Mouse (Mus musculus) cerebellum, adult 2 months (tissue): ENCODE data around the gene 3110001I22Rik. TPM values are rescaled to one million over a fixed set of nuclear protein-coding genes. Genes with fewer than 3 reads are reported as not detected.
"Not testable (repeated sequence)": the region's sequence is repeated elsewhere in the genome, so short reads cannot be mapped to it uniquely, and the experiment has no call there.

Source experiments
- DNase-seq, 2 experiments: peaks; one replicate each; pipeline ENCODE4 v3.0.0; 2021
- H3K27ac ChIP-seq: fragments of 200-500 bp; 2 replicates; pipeline ENCODE4 v1.5.1; 2012; ENCODE audit warnings: low read length, control low read depth, inconsistent platforms; ENCODE audit not compliant: insufficient read depth
- H3K27me3 ChIP-seq: fragments of 200-500 bp; 2 replicates; pipeline ENCODE4 v1.6.1; 2012; ENCODE audit warnings: inconsistent platforms, mild to moderate bottlenecking, low read length, moderate library complexity; ENCODE audit not compliant: control insufficient read depth, insufficient read depth
- H3K4me1 ChIP-seq: fragments of 200-500 bp; 2 replicates; pipeline ENCODE4 v1.6.1; 2011; ENCODE audit warnings: low read length; ENCODE audit not compliant: control insufficient read depth, insufficient read depth
- H3K4me3 ChIP-seq: fragments of 200-500 bp; replicated peaks from 2 replicates; pipeline ENCODE3; 2011; ENCODE audit warnings: mild to moderate bottlenecking, low read depth, low read length, control low read depth; ENCODE audit not compliant: insufficient read depth
- CTCF ChIP-seq: fragments of 200-500 bp; IDR thresholded peaks from 2 replicates; pipeline ENCODE4 v1.5.1; 2011; ENCODE audit warnings: low read depth, mild to moderate bottlenecking, control low read depth, low read length, moderate library complexity, borderline replicate concordance; ENCODE audit not compliant: insufficient read depth
- POLR2A ChIP-seq: fragments of 200-500 bp; IDR thresholded peaks from 2 replicates; pipeline ENCODE4 v1.6.1; 2011; ENCODE audit warnings: low read length, control low read depth, borderline replicate concordance; ENCODE audit not compliant: insufficient read depth
- WGBS: fragments of 180-500 bp; shearing (Covaris S2); methylation state at CpG from one replicate; pipeline ENCODE4 v1.1.7; 2018; 5-methylcytosine and 5-hydroxymethylcytosine counted together
- polyA plus RNA-seq: library from polyadenylated mRNA; depleted of rRNA; stranded (reverse); fragments of >200 nt; gene quantifications from 2 replicates; pipeline ENCODE4 v1.2.3, GENCODE M21; 2012

Gene 3110001I22Rik
- polyA plus RNA-seq, 1 experiment = 2.6 TPM

DNA sequence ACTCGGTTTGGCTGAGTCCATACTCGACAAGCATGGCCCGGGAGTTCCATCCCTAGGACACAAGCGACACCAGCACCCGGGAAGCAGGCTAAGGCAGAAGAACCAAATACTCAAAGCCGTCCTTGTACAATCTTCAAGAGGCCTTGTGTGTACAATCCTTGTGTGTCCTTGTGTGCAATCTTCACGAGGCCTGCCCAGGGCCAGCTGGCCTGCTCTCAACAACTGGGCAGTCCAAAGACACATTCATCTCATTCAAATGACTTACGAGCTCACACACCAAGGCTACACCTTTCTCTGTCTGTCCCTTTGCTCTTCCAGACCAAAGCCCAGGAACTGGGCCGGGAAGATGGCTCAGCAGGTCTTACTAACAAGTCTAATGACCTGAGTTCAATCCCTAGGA is 11.0 kb upstream of the 3110001I22Rik start:
- TF ChIP-seq POLR2A (no peak), CTCF (no peak)
- 93% methylated on average over 9 of the region's 9 CpGs for WGBS
- Histone ChIP-seq H3K4me3 (no peak overlapping the region), H3K27ac (no peak overlapping the region), H3K27me3 (no peaks in the 10 kb centered on the region), H3K4me1 (no peaks in the 10 kb centered on the region)
- no peak for DNase-seq

DNA sequence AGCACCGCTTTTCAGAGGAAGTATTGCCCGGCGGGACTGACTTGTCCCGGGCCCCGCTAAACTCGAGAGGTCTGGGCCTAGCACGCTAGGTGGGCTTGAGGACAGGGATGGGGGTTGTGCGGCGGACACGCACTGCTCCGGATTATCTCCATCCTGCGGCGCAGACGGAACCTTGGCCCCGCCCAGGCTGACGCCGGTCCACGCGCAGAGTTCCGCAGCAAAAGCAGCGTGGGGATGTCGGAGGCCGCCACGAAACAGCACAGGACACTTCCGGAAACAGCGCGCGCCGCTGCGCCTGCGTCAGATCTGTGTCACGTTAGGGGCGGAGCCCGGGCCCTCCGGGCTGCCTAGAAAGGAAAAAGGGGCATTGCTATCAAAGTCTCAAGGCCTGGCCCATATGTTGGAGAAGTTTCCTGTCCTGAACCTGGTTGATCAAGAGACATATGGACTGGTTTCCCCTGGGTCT is 3.8 kb upstream of the 3110001I22Rik start, which contains the start of gene Parn:
TSS of gene Parn (minus strand) at position 293 of the 466 bp plus-strand sequence.
- under 1% methylated on average over 35 of the region's 35 CpGs for WGBS
- TF ChIP-seq CTCF = no peak
- TF ChIP-seq POLR2A = peak; percentile 79
- H3K27ac ChIP-seq = peak within 1 kb of the TSS; percentile 76
- peak within 1 kb of the TSS; percentile 74 for H3K4me3 ChIP-seq
- no peaks in the 10 kb centered on the region for H3K27me3 ChIP-seq
- no peaks in the 10 kb centered on the region for H3K4me1 ChIP-seq
- peak; percentile 95 to 96 for DNase-seq

DNA sequence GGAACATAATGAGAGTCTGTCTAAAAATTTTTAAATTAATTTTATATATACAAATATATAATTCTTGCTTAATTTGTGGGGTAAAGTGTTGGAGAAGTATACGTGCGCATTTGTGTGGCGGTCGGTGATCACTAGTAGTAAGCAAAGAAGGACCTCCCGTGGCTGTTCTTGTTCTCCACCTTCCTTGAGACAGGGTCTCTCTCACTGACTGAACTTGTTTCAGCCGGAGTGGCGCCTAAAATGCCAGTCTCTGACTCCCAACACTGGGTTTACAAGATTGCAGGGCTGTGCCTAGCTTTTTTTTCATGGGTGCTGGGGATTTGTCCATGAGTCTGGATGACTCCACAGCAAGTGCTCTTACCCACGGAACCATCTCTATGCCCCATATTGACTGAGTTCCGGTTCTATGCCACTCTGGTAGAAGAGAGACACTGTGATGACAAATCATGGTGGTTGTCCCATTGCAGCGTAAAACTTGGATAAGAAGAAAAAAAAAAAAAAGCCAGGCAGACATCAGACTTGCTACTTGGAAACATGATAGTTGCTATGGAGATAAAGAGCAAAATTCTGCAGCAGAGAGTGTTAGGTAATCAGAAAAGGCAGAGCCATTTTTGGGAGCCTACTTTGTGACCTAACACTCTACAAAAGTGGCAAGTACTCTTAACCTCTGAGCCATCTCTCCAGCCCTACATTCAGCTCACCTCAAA is 3.2 kb upstream of the 3110001I22Rik start:
- DNase-seq = peak in 1 of 2 experiments; percentile 23
- WGBS = 83% methylated on average over 10 of the region's 10 CpGs

DNA sequence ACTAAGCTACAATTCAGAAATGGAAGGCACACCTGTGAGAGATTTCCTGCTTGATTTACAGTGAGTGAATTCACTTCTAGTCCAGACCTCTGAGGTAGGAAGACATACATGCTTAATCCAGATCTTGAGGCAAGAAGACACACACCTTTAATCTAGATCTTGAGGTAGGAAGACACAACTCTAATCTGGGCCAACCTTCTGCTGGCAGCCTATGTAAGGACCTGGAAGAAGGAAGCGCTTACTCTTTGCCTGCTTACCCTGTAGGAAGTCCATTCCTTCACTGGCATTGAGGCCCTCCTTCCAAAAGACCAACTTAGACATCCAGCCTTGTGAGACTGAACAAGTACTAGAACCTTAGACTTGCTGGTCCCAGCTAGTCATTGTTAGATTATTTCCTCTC is 2.4 kb upstream of the 3110001I22Rik start:
- Histone ChIP-seq H3K27me3 (no peaks in the 10 kb centered on the region), H3K27ac (no peak overlapping the region)
- 90% methylated on average over 1 of the region's 1 CpGs for WGBS

More for the DNA sequence above, 3.2 kb upstream of the 3110001I22Rik start:
- Histone ChIP-seq H3K4me1 (no peaks in the 10 kb centered on the region), H3K4me3 (peak overlapping the region; percentile 74), H3K27ac (no peak overlapping the region), H3K27me3 (no peaks in the 10 kb centered on the region)
- TF ChIP-seq POLR2A (no peak), CTCF (no peak)

DNA sequence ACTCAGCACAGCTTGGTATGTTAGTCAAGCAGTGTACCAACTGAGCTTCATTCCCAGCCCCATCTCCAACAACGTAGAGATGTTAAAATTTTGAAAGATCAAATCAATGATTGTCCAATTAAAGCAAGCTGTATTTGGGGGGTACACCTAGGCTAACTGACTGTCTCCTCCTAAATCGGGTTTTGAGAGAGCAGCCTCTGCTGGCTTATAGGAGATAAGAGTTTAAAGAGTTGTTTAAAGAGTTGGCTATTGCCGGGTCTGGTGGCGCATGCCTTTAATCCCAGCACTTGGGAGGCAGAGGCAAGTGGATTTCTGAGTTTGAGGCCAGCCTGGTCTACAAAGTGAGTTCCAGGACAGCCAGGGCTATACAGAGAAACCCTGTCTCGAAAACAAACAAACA is 833 bp upstream of the 3110001I22Rik start:
- not testable (repeated sequence) for DNase-seq, H3K27ac ChIP-seq, H3K27me3 ChIP-seq, H3K4me3 ChIP-seq, H3K4me1 ChIP-seq
- 80% methylated on average over 5 of the region's 5 CpGs for WGBS

More for the DNA sequence above, 2.4 kb upstream of the 3110001I22Rik start:
- H3K4me1 ChIP-seq = no peaks in the 10 kb centered on the region
- no peak overlapping the region for H3K4me3 ChIP-seq
- no peak for DNase-seq
- TF ChIP-seq POLR2A (no peak), CTCF (no peak)

DNA sequence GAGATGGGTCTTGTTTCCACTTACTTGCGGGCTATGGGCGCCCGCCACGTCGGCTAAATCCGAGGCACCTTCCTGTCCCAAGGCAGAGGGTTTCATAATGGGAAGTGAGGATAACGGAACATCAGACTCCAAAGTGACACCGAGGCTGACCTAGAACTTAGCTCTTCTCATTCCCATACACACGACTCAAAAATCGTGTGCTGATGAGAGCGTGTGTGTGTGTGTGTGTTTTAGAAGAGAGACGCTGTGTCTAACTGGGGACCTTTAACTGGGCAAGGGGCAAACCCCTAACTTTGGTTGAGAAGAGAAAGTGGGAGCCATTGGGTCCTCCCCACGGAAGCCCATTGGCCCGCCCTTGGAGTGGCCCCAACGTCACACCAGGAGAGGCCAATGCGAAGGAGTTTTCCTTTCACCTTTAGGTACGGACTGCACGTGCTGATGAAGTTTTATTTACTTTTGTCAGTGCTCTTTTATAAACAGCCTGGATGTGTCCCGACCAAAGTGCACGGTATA is 713 bp downstream of the 3110001I22Rik start:
- WGBS = under 1% methylated on average over 20 of the region's 20 CpGs
- TF ChIP-seq POLR2A (no peak), CTCF (no peak)
- Histone ChIP-seq H3K4me1 (no peaks in the 10 kb centered on the region), H3K4me3 (peak overlapping the region; percentile 70), H3K27me3 (no peaks in the 10 kb centered on the region), H3K27ac (peak overlapping the region; percentile 62; the same call in 1 of the 2 replicates)
- DNase-seq = peak; percentile 45 to 52

DNA sequence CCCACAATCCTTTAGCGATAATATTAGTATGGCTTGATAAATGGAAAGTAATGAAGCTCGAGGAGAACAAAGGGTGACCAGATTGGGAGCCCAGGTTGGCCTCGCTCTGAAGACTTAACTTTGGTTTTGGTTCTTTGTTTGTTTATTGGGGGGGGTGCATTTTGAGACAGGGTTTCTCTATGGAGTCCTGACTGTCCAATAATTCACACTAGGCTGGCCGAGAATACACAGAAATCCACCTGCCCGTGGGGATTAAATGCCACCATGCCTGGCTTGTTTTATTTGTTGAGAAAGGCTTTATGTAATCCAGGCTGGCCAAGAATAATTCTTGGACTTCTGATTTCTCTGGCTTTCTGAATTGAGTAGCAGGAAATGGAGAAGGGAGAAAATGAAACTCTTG is 1.4 kb downstream of the 3110001I22Rik start:
- no peak for DNase-seq
- no peak overlapping the region for H3K4me3 ChIP-seq
- WGBS = 68% methylated on average over 5 of the region's 5 CpGs
- TF ChIP-seq POLR2A (no peak), CTCF (no peak)
- H3K27me3 ChIP-seq = no peaks in the 10 kb centered on the region
- no peak overlapping the region for H3K27ac ChIP-seq
- no peaks in the 10 kb centered on the region for H3K4me1 ChIP-seq

DNA sequence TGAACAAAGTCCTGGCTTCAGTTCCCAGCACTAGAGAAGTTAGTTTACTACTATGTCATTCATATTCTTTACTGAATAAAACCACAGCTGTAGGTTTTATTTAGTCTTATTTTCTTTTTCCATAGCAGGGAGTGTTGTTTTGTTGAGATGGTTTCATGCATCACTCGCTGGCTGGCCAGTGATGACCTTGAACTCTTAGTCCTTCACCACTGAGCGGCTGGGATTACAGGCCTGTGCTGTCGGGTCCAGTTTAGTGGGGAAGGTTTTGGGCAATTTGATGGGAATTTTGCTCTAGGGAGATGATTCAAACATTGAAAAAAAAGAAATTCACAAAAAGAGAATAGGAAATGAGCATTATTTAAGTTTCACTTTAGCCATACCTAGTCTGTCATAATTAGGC is 2.8 kb downstream of the 3110001I22Rik start:
- H3K27ac ChIP-seq = no peak overlapping the region
- no peaks in the 10 kb centered on the region for H3K4me1 ChIP-seq
- no peak overlapping the region for H3K4me3 ChIP-seq
- TF ChIP-seq CTCF (no peak), POLR2A (no peak)
- 95% methylated on average over 3 of the region's 3 CpGs for WGBS
- H3K27me3 ChIP-seq = no peaks in the 10 kb centered on the region
- no peak for DNase-seq
